Mouse (Mus musculus): Measurements from ENCODE around the gene Olfr1184.
"Not testable (repeated sequence)": the region's sequence is repeated elsewhere in the genome, so short reads cannot be mapped to it uniquely, and the experiment has no call there.

Olfr1184 gene

DNA sequence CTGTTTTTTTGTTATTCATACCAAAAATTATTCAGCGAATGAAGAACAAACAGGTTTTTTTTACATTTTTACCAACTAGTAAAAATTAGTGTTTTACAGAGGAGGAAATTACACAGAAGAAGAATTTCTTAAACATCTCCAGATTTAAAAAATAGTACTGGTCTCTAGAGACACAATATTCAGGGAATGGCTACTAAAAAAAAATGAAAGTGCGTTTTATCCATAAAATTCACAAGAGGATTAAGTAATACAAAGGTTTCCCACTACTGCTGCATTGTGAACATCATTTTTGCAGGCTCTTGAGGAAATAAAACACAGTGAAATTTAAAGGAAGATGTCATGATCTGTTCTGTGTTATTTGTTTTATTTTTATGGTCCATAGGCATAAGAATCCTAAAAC, at the start of gene Olfr1184:
Gene Olfr1184, plus strand, starts transcription at position 301 of the 400 bp plus-strand sequence.
- DNase-seq: no peak

DNA sequence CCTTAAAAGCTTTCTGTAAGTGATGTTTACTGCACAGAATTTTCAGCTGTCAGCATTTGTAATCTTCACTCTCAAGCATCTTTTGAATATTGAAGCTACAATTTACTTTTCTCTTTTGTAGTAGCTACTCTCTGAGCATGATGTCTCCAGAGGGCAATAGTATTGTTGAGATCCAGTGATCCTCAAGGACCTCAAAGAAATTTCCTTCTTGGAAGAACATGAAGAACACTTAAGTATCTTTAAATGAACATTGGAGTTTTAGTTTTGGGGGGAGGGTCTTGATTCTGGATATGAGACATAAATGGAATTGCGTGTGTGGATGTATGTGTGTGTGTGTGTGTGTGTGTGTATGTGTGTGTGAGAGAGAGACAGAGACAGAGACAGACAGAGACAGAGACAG, 34.4 kb upstream of the Olfr1184 start, which contains the start of gene Gm13757:
Gene Gm13757, minus strand, starts transcription at position 101 of the 400 bp plus-strand sequence.
- no peak for DNase-seq

DNA sequence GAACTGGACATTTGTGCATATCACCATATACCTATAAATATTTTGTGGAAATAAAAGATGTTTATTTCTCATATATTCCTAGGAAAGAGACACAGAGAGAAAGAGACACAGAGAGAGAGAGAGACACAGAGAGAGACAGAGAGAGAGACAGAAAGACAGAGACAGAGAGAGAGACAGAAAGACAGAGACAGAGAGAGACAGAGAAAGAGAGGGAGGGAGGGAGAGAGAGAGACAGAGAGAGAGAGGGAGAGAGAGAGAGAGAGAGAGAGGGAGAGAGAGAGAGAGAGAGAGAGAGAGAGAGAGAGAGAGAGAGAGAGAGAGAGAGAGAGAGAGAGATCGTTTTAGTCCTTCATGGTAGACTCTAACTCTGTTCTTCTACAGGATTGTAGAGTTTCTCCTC, 28.8 kb upstream of the Olfr1184 start, which contains the start of gene Olfr1183:
Gene Olfr1183, plus strand, starts transcription at position 301 of the 400 bp plus-strand sequence.
- DNase-seq: not testable (repeated sequence)

DNA sequence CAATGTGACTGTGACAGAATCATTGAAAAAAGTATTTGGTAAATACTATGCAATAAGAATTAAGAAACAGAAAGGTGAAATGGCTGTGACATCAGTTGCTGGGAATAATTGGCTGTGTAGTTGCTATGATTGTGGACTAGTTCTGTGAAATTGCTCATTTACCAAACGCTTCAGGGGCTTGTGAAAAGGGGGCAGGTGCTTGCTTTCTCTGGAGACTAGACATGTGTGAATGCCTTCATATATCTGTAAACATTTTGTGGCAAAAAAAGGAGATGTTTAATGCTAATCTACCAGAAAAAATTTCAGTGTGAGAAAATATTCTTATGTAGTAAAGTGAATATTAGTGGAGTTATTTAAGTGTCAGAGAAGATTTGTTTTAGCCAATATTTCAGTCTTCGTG, 9.6 kb downstream of the Olfr1184 start, which contains the start of gene Olfr1185-ps1:
Gene Olfr1185-ps1, plus strand, starts transcription at position 301 of the 400 bp plus-strand sequence.
- DNase-seq: no peak

GRCm38 (mm10) chr2:88518251-88518650, 34.9 kb downstream of the Olfr1184 start, which contains the start of gene Olfr1186:
TSS of gene Olfr1186 (plus strand) at chr2:88518551.
- DNase-seq: no peak

DNA sequence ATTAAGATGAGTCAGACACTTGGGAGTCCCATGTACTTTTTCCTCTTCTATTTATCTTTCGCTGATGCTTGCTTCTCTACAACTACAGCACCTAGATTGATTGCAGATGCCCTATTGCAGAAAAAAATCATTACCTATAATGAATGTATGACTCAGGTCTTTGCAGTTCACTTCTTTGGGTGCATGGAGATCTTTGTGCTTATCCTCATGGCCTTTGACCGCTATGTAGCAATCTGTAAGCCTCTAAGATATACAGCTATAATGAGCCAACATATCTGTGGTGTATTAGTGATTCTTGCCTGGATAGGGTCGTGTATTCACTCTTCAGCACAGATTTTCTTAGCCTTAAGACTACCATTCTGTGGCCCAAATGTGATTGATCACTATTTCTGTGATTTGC, 42.3 kb downstream of the Olfr1184 start:
- DNase-seq: no peak
